Mouse (Mus musculus) Patski (cell line): ENCODE data around the gene Nmnat2. TPM values are rescaled to one million over a fixed set of nuclear protein-coding genes. Genes with fewer than 3 reads are reported as not detected.
"Not testable (repeated sequence)": the region's sequence is repeated elsewhere in the genome, so short reads cannot be mapped to it uniquely, and the experiment has no call there.

Source experiments
- ATAC-seq: fragments of 100-300 bp; one replicate; pipeline ENCODE4 v1.8.0; 2021
- CTCF ChIA-PET: fragments of 350-600 bp; sonication (Branson Sonifier 250); formaldehyde crosslinking; loops from one replicate; lab custom pipeline; 2022; ENCODE audit warnings: inconsistent platforms; lab: Charles Lee
- POLR2A ChIA-PET: fragments of 350-600 bp; sonication (Branson Sonifier 250); formaldehyde crosslinking; loops from one replicate; lab custom pipeline; 2022; ENCODE audit warnings: antibody characterized with exemption, inconsistent platforms; lab: Charles Lee
- DNase-seq: peaks from one replicate; pipeline ENCODE4 v3.0.0-alpha.2; 2011; ENCODE audit warnings: low read depth, low spot score
- H3K27me3 ChIP-seq: fragments of 371-371 bp; one replicate; pipeline ENCODE4 v1.5.1; 2021
- CTCF ChIP-seq: fragments of 100-300 bp; IDR thresholded peaks from one replicate; pipeline ENCODE4 v1.5.1; 2021
- in situ Hi-C: fragments of 300-500 bp; cut with MboI; formaldehyde crosslinking; loops from 3 replicates; pipeline ENCODE4 v1.11.1; 2018; ENCODE audit warnings: low pct_unique_long_range_greater_than_20kb, mixed read lengths
- polyA plus RNA-seq: library from polyadenylated mRNA; unstranded; gene quantifications from one replicate; pipeline ENCODE4 v1.2.3, GENCODE M21; 2021

The Nmnat2 gene
- polyA plus RNA-seq, 1 experiment from 2014 or later, result 0.14 TPM

DNA sequence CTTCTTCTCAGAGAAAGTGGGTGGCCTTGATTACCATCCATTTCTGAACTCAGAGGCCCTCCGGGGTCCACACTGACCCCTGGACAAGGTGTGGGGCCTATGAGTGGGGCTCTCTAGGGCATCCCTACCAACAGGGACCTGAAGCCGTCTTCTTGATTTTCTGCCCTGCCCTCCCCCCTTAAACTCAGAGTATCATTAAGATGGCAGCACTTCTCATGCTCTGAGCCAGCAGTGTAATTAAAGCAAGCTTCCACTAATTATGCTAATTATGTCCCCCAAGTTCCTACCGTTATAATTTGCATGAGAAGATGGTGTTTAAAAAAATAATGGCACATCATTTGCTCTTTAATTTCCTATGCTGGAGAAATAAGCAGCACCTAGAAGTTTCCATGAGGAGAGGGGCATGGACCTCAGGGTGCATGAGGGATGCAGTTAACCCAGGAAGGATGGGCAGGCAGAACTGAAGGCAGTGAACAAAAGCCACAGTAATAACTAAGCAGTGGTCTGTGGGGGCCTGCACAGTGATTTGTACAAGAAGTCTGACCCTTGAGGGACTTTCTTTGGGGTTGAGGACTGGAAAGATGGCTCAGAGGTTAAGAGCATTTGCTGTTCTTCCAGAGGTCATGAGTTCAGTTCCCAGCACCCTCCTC lies 120.4 kb downstream of the Nmnat2 start:
- ChIA-PET CTCF (no interaction called here), POLR2A (no interaction called here)
- ATAC-seq (no peak), DNase-seq (no peak)
- TF ChIP-seq CTCF, result no peak
- H3K27me3 ChIP-seq, result no peaks in the 10 kb centered on the region
- in situ Hi-C loops, result no loop called here

- ChIA-PET POLR2A (interaction anchor here (0.9 to 1.1 kb wide), 2 partner anchors 12 to 23 kb away, joined by 3 read pairs; no protein-coding TSS in a partner anchor), CTCF (interaction anchor here (2.1 kb wide), 1 partner anchor 41 kb away, joined by 6 read pairs; no protein-coding TSS in a partner anchor)
- DNase-seq (no peak), ATAC-seq (no peak)
- in situ Hi-C loops, result no loop called here
- H3K27me3 ChIP-seq, result no peaks in the 10 kb centered on the region
- no peak for TF ChIP-seq CTCF
These were observed 121.2 kb downstream of the Nmnat2 start for GRCm38 (mm10) chr1:153075955-153076354.

DNA sequence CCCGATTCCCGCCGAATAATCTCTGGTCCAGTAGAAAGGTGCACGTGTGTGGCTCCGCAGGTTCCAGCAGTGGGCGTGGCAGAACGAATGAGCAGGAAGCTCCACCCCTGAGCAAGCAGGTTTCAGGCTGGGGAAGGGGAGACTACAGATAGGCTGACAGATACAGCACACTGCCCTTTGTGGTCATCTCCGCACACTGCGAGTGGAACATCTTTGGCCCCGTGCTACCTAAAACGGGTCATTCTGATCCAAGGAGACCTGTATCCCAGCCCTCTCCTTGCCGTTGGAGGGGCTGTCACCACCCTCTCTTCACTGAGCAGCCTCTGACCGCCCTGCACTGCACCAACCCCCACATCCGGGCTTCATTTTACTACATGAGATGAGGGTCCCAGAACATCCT lies 128.4 kb downstream of the Nmnat2 start:
- H3K27me3 ChIP-seq, CTCF ChIA-PET, ATAC-seq, in situ Hi-C loops, POLR2A ChIA-PET, DNase-seq: not testable (repeated sequence)

DNA sequence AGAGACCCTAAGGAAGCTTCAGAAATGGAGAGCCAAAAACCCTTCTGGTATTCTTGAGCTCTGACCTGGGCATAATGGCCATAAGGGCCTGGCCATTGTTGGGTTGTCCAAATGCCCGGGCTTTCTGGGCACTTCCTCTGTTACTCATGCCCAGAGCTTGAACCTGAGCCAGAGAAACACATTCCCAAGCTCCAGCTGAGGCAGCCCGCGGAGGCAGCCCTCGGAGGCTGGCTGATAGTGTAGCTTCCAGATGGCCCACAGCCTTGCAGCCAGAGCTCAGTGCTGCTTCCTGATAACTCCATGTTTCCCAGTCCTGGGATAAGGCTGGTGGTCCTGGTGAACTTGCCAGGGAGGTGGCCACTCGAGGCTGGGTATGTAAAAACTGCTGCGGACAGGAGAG lies 129.4 kb downstream of the Nmnat2 start:
- CTCF ChIA-PET, result interaction anchor here (0.7 to 0.8 kb wide), 2 partner anchors 15 to 44 kb away, joined by 3 read pairs; no protein-coding TSS in a partner anchor
- ATAC-seq, result no peak
- no peak for TF ChIP-seq CTCF
- in situ Hi-C loops, result no loop called here
- DNase-seq, result no peak
- POLR2A ChIA-PET, result no interaction called here
- no peaks in the 10 kb centered on the region for H3K27me3 ChIP-seq

DNA sequence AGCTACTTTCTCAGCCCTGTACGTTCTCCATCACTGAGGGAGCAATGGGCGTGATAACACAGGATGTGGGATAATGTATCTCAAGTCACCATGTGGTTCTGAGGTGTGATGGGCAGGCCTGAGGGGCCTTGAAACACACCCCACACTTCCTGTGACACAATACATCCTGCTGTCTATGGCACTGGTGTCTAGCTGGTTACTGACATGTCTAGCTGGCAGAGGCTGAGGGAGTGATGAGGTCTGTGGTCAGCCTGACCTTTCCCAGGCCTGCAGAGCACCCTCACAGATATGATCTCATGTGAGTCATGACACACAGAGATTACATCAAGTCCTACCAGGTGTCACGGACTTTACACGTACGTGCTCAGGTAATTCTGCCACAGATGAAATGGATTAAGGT lies 130.4 kb downstream of the Nmnat2 start:
- no peak for DNase-seq
- in situ Hi-C loops, result no loop called here
- no peak for ATAC-seq
- no peaks in the 10 kb centered on the region for H3K27me3 ChIP-seq
- TF ChIP-seq CTCF, result no peak
- ChIA-PET POLR2A (no interaction called here), CTCF (no interaction called here)

- CTCF ChIA-PET, result no interaction called here
- POLR2A ChIA-PET, result no interaction called here
- H3K27me3 ChIP-seq, result no peaks in the 10 kb centered on the region
- DNase-seq (no peak), ATAC-seq (no peak)
- TF ChIP-seq CTCF, result no peak
- in situ Hi-C loops, result no loop called here
These were observed 133.0 kb downstream of the Nmnat2 start for GRCm38 (mm10) chr1:153087771-153088170.

DNA sequence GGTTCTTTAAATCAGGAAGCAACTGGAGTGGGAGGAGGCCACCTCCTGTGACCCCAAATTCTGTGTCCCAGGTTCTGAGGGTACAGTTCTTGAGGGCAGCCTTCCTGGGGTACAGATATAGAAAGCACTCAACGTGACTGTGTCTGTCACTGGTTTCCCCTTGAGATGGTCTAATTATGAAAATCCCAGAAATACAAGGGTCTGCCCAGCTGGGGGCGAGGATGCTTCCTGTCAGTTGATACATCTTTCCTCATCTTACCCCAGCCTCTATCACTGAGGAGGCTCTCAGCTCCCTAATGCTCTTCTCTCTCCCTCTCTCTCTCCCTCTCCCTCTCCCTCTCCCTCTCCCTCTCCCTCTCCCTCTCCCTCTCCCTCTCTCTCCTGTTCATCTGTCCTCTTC lies 135.3 kb downstream of the Nmnat2 start:
- no peak for TF ChIP-seq CTCF
- no peak for DNase-seq
- ATAC-seq, result no peak
- POLR2A ChIA-PET, result no interaction called here
- no peaks in the 10 kb centered on the region for H3K27me3 ChIP-seq
- CTCF ChIA-PET, result no interaction called here
- in situ Hi-C loops, result loop anchor here (5.0 to 10.0 kb wide), 4 partner anchors 188 to 655 kb away; partner anchors contain the start of genes Rgs16, Rnasel and Smg7

- CTCF ChIA-PET, result no interaction called here
- in situ Hi-C loops, result loop anchor here (5.0 to 10.0 kb wide), 4 partner anchors 189 to 654 kb away; partner anchors contain the start of genes Rgs16, Rnasel and Smg7
- DNase-seq, result no peak
- POLR2A ChIA-PET, result no interaction called here
- no peak for ATAC-seq
- H3K27me3 ChIP-seq, result no peaks in the 10 kb centered on the region
- no peak for TF ChIP-seq CTCF
These were observed 136.0 kb downstream of the Nmnat2 start for GRCm38 (mm10) chr1:153090807-153091206.

DNA sequence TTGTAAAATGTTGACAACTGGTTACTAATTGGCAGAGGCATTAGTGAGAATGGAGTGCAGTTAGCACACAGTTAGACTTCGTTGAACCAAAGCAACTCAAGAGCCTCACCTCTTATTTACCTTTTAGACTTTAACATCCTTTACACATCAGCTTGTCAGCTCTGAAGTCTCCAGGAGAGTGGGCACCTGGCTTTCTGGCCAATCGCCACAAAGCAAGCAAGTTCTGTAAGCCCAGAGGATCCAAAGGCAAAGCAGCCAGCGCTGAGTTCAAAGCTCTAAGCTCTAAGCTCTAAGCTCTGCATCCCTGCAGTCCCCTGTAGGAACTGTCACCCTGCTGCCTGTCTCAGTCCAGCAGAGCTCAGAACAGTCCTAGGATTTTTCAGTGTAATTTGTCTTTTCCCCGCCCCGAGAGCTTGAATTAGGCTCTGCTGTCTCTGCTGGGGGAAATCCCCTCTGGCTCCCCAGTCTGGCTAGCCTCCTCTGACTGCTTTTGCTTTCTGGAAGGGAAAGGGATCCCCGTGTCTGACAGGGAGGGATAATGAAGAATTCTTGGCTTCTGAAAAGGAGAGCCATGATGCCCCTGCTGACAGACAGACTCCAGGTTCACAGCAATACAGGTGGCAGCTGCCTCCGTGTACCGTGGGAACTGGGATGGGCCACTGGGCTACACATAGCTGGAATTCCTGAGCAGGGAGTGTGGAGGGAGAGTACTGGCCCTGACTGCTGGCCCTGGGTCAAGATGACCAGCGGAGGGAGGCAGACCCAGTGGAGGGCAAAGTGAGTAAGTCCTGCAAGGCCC lies 136.8 kb downstream of the Nmnat2 start:
- CTCF ChIA-PET, result no interaction called here
- POLR2A ChIA-PET, result interaction anchor here (0.7 to 1.1 kb wide), 2 partner anchors 26 to 300 kb away, joined by 3 to 5 read pairs; no protein-coding TSS in a partner anchor
- ATAC-seq, result peak; percentile 87
- H3K27me3 ChIP-seq, result no peaks in the 10 kb centered on the region
- no peak for TF ChIP-seq CTCF
- in situ Hi-C loops, result loop anchor here (5.0 to 10.0 kb wide), 4 partner anchors 189 to 653 kb away; partner anchors contain the start of genes Rgs16, Rnasel and Smg7
- DNase-seq, result peak; percentile 89

- peak; percentile 79 for TF ChIP-seq CTCF
- in situ Hi-C loops, result loop anchor here (5.0 to 10.0 kb wide), 4 partner anchors 190 to 652 kb away; partner anchors contain the start of genes Rgs16, Rnasel and Smg7
- ChIA-PET CTCF (interaction anchor here (0.9 to 1.5 kb wide), 2 partner anchors 119 to 286 kb away, joined by 3 read pairs; no protein-coding TSS in a partner anchor), POLR2A (interaction anchor here (0.7 to 1.1 kb wide), 2 partner anchors 26 to 301 kb away, joined by 3 to 5 read pairs; no protein-coding TSS in a partner anchor)
- H3K27me3 ChIP-seq, result no peaks in the 10 kb centered on the region
- DNase-seq (peak; percentile 97), ATAC-seq (peak; percentile 86)
These were observed 137.6 kb downstream of the Nmnat2 start for GRCm38 (mm10) chr1:153092237-153092975.
